ENCODE assay signal across 8 mouse cellular contexts in the genomic region with DNA sequence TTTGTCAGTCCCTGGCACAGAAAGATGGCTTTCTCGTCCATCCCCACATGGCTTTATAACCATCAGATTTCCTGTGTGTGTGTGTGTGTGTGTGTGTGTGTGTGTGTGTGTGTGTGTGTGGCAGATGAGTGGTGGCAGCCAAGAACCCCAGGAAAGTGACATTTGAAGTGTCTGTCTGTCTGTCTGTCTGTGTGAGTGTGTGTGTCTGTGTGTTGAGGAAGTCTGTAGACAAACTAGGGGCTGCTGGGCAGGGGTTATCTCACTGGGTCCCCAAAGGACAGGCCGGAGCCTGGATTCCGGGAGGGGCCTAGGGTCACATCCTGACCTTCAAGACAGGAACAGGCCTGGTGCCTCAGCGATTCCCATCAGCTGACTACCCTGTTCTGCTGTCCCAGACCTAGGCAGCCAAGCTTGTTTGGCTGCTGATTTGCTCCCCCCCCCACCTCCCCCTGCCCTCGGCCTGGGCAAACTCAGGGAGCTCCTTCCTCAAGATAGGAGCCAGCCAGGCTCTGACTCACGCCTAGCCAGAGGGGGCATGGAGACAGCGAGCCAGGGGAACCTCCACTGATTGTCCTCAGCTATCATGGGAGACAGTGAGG. TPM values are rescaled to one million over a fixed set of nuclear protein-coding genes. Genes with fewer than 3 reads are reported as not detected.
A peak's percentile ranks its signal among the peaks of the same experiment; 100 is the strongest.
DNase-seq lines count a peak whose midpoint lies in the region; ATAC-seq and TF ChIP-seq lines count a peak whose summit lies in the region.

No protein-coding gene starts in this region.

- no peak for TF ChIP-seq RAD21 in MEL (IDR thresholded peaks at IDR 0.05; ENCODE audit: low read depth, low read length)

- peak; percentile 48; the same call in 1 of the 2 replicates for ATAC-seq in intestine, embryonic 14.5 days (replicated peaks; ENCODE audit: low FRiP score, low TSS enrichment, low read depth)
- peak; percentile 68 for ATAC-seq in liver, embryonic 16.5 days (ENCODE audit: low read depth)
- no peak for ATAC-seq in cerebellum, adult (ENCODE audit: insufficient number of reproducible peaks, low FRiP score, low TSS enrichment)

- WGBS in intestine, embryonic 14.5 days: 20% methylated on average over 7 of the region's 7 CpGs
- WGBS in liver, embryonic 16.5 days (ENCODE audit: insufficient replicate concordance): 45% methylated on average over 7 of the region's 7 CpGs

- TF ChIP-seq POLR2A in MEL (IDR thresholded peaks at IDR 0.05; ENCODE audit: control insufficient read depth in 1 of 2, insufficient read depth in 1 of 2, low read depth in 1 of 2, low read length in 2 of 2, poor library complexity in 1 of 2): no peak

- TF ChIP-seq CTCF in MEL (IDR thresholded peaks at IDR 0.05 in 2 of 3, conservative IDR thresholded peaks at IDR 0.05 in 1 of 3; ENCODE audit: control insufficient read depth in 1 of 3, insufficient read depth in 1 of 3, low read depth in 2 of 3, low read length in 3 of 3, poor library complexity in 1 of 3, severe bottlenecking in 1 of 3): no peak

- intact Hi-C loops in left cerebral cortex, postnatal 10 days (cut with DNase I): no loop called here

- H3K9ac ChIP-seq in MEL (ENCODE audit: control insufficient read depth, low read depth, low read length, poor library complexity, severe bottlenecking): no peak overlapping the region
- H3K9ac ChIP-seq in intestine, embryonic 14.5 days (ENCODE audit: low read length): no peak overlapping the region
- H3K9ac ChIP-seq in liver, embryonic 16.5 days (ENCODE audit: low read depth, low read length): no peak overlapping the region

- H3K9me3 ChIP-seq in MEL (replicated peaks; ENCODE audit: insufficient read depth, low read length): no peaks in the 10 kb centered on the region
- H3K9me3 ChIP-seq in intestine, embryonic 14.5 days (ENCODE audit: control insufficient read depth, low read length): no peaks in the 10 kb centered on the region
- H3K9me3 ChIP-seq in liver, embryonic 16.5 days (replicated peaks; ENCODE audit: control insufficient read depth, low read length): no peaks in the 10 kb centered on the region

- no peak overlapping the region for H3K4me3 ChIP-seq in MEL (ENCODE audit: control insufficient read depth in 1 of 2, insufficient read depth in 1 of 2, low read depth in 2 of 2, low read length in 2 of 2)
- no peak overlapping the region for H3K4me3 ChIP-seq in intestine, embryonic 14.5 days (ENCODE audit: low read depth, low read length)
- no peak overlapping the region for H3K4me3 ChIP-seq in liver, embryonic 16.5 days (ENCODE audit: low read depth, low read length)

- no peak for TF ChIP-seq EP300 in MEL (IDR thresholded peaks at IDR 0.05; ENCODE audit: low read depth in 1 of 2, low read length in 2 of 2)

- H3K36me3 ChIP-seq in MEL (ENCODE audit: control insufficient read depth in 1 of 2, insufficient read depth in 2 of 2, low read length in 2 of 2): peaks cover 0 to 15% of the 10 kb centered on the region in 2 experiments; a peak in 2 of 4 replicates
- H3K36me3 ChIP-seq in intestine, embryonic 14.5 days (ENCODE audit: control insufficient read depth, insufficient read depth, low read length): peaks cover 7% of the 10 kb centered on the region; the same call in 1 of the 2 replicates
- H3K36me3 ChIP-seq in liver, embryonic 16.5 days (ENCODE audit: control insufficient read depth, insufficient read depth): no peaks in the 10 kb centered on the region

- peak; percentile 43 for DNase-seq in MEL (ENCODE audit: low read depth, low spot score)
- DNase-seq in adrenal gland, postnatal 36 days: peak; percentile 64 to 75
- no peak for DNase-seq in intestine, embryonic 14.5 days (ENCODE audit: low spot score)
- no peak for DNase-seq in left cerebral cortex, postnatal 10 days (ENCODE audit: extremely low spot score in 1 of 2, low spot score in 2 of 2)
- DNase-seq in right cerebral cortex, postnatal 10 days (ENCODE audit: low spot score in 2 of 2): no peak
- no peak for DNase-seq in layer of hippocampus, adult 9-10 months (ENCODE audit: low spot score)

- H3K4me2 ChIP-seq in intestine, embryonic 14.5 days (ENCODE audit: low read length): no peak overlapping the region
- no peak overlapping the region for H3K4me2 ChIP-seq in liver, embryonic 16.5 days (ENCODE audit: low read depth, low read length)

- H3K4me1 ChIP-seq in MEL (ENCODE audit: control insufficient read depth in 1 of 2, insufficient read depth in 2 of 2, low read length in 2 of 2): peaks cover 20 to 30% of the 10 kb centered on the region in 2 experiments
- peaks cover 7% of the 10 kb centered on the region for H3K4me1 ChIP-seq in intestine, embryonic 14.5 days (replicated peaks; ENCODE audit: control insufficient read depth, insufficient read depth, low read length)
- H3K4me1 ChIP-seq in liver, embryonic 16.5 days (ENCODE audit: control insufficient read depth, low read depth, low read length): peaks cover 26% of the 10 kb centered on the region

- no peak overlapping the region for H3K27ac ChIP-seq in MEL (ENCODE audit: control insufficient read depth, low read depth, low read length)
- H3K27ac ChIP-seq in intestine, embryonic 14.5 days (ENCODE audit: low read depth): peak overlapping the region; percentile 44; the same call in 1 of the 2 replicates
- no peak overlapping the region for H3K27ac ChIP-seq in liver, embryonic 16.5 days (ENCODE audit: low read length)

- H3K27me3 ChIP-seq in MEL (ENCODE audit: control insufficient read depth in 1 of 2, insufficient read depth in 2 of 2, low read length in 2 of 2): no peaks in the 10 kb centered on the region
- H3K27me3 ChIP-seq in intestine, embryonic 14.5 days (replicated peaks; ENCODE audit: control insufficient read depth, insufficient read depth, low read length): no peaks in the 10 kb centered on the region
- H3K27me3 ChIP-seq in liver, embryonic 16.5 days (ENCODE audit: control insufficient read depth, insufficient read depth, low read depth, low read length): no peaks in the 10 kb centered on the region

- no peaks in the 10 kb centered on the region for H3K79me2 ChIP-seq in MEL (ENCODE audit: control insufficient read depth, insufficient read depth, low read length, poor library complexity)

TF ChIP-seq in MEL, 35 proteins besides CTCF, POLR2A, EP300 and RAD21:
- TF ChIP-seq MYC (IDR thresholded peaks at IDR 0.05; ENCODE audit: low read depth, low read length) (no peak), HCFC1 (IDR thresholded peaks at IDR 0.05; ENCODE audit: low read depth, low read length) (no peak), SMC3 (IDR thresholded peaks at IDR 0.05; ENCODE audit: low read depth, low read length) (no peak), MAFK (IDR thresholded peaks at IDR 0.05; ENCODE audit: borderline replicate concordance, low read depth, low read length) (no peak), E2F4 (IDR thresholded peaks at IDR 0.05; ENCODE audit: borderline replicate concordance, low read depth, low read length) (no peak), POLR2AphosphoS2 (IDR thresholded peaks at IDR 0.05; ENCODE audit: low read length) (no peak), KAT2A (conservative IDR thresholded peaks at IDR 0.05; ENCODE audit: low read depth, low read length) (no peak), ETS1 (IDR thresholded peaks at IDR 0.05; ENCODE audit: low read depth, low read length) (no peak)
TF ChIP-seq in MEL: peak in this region for 0.

RNA-seq across cellular contexts. Expression of a gene that starts 15.2 kb away (rescaled TPM):
- 0.33 and 0.73 TPM in 2 replicates for total RNA-seq in MEL (2012; rRNA removed)
- polyA plus RNA-seq in MEL (2012; ENCODE audit: insufficient read depth in 1 of 2, insufficient read length in 2 of 2, low read depth in 1 of 2, low replicate concordance in 2 of 2, missing spikeins in 1 of 2): 1 to 10 TPM in 1 of 2 experiments, not detected in 1; 1.0 TPM
- 10 to 100 TPM; 96.0 to 97.8 TPM for total RNA-seq in adrenal gland, postnatal 36 days (2021)
- polyA plus RNA-seq in intestine, embryonic 14.5 days (2014; fragmentation: Nextera tagmentation; extraction: Ambion mirVana): 59.5 and 61.4 TPM in 2 replicates
- 25.9 and 29.3 TPM in 2 replicates for polyA plus RNA-seq in liver, embryonic 16.5 days (2015; fragmentation: Nextera tagmentation; extraction: Ambion mirVana)
- 10 to 100 TPM; 24.9 to 25.2 TPM for total RNA-seq in left cerebral cortex, postnatal 10 days (2021)

RNA-seq across cellular contexts. Expression of a gene that starts 40.0 kb away (rescaled TPM):
- total RNA-seq in MEL (2012; rRNA removed): 0.12 TPM in 1 of 2 replicates, not detected in the other
- under 1 TPM in 1 of 2 experiments, not detected in 1; 0.13 TPM for polyA plus RNA-seq in MEL (2012; ENCODE audit: insufficient read depth in 1 of 2, insufficient read length in 2 of 2, low read depth in 1 of 2, low replicate concordance in 2 of 2, missing spikeins in 1 of 2)
- 10 to 100 TPM; 49.4 to 50.0 TPM for total RNA-seq in adrenal gland, postnatal 36 days (2021)
- 22.8 and 24.6 TPM in 2 replicates for polyA plus RNA-seq in intestine, embryonic 14.5 days (2014; fragmentation: Nextera tagmentation; extraction: Ambion mirVana)
- 3.4 and 7.9 TPM in 2 replicates for polyA plus RNA-seq in liver, embryonic 16.5 days (2015; fragmentation: Nextera tagmentation; extraction: Ambion mirVana)
- 100 to 1,000 TPM; 156 TPM for total RNA-seq in left cerebral cortex, postnatal 10 days (2021)

RNA-seq across cellular contexts. Expression of a gene that starts 42.3 kb away (rescaled TPM):
- total RNA-seq in MEL (2012; rRNA removed): 32.5 and 40.0 TPM in 2 replicates
- polyA plus RNA-seq in MEL (2012; ENCODE audit: insufficient read depth in 1 of 2, insufficient read length in 2 of 2, low read depth in 1 of 2, low replicate concordance in 2 of 2, missing spikeins in 1 of 2): 10 to 100 TPM in 1 of 2 experiments, not detected in 1; 73.9 TPM
- total RNA-seq in adrenal gland, postnatal 36 days (2021): 10 to 100 TPM; 12.8 to 14.9 TPM
- 32.9 and 35.6 TPM in 2 replicates for polyA plus RNA-seq in intestine, embryonic 14.5 days (2014; fragmentation: Nextera tagmentation; extraction: Ambion mirVana)
- polyA plus RNA-seq in liver, embryonic 16.5 days (2015; fragmentation: Nextera tagmentation; extraction: Ambion mirVana): 49.7 and 56.2 TPM in 2 replicates
- 10 to 100 TPM; 11.4 to 14.4 TPM for total RNA-seq in left cerebral cortex, postnatal 10 days (2021)

RNA-seq across cellular contexts. Expression of a gene that starts 51.3 kb away (rescaled TPM):
- total RNA-seq in MEL (2012; rRNA removed): 30.9 and 37.7 TPM in 2 replicates
- polyA plus RNA-seq in MEL (2012; ENCODE audit: insufficient read depth in 1 of 2, insufficient read length in 2 of 2, low read depth in 1 of 2, low replicate concordance in 2 of 2, missing spikeins in 1 of 2): 100 to 1,000 TPM in 1 of 2 experiments, not detected in 1; 125 TPM
- 10 to 100 TPM; 74.7 to 76.3 TPM for total RNA-seq in adrenal gland, postnatal 36 days (2021)
- 83.8 and 85.2 TPM in 2 replicates for polyA plus RNA-seq in intestine, embryonic 14.5 days (2014; fragmentation: Nextera tagmentation; extraction: Ambion mirVana)
- 40.2 and 43.8 TPM in 2 replicates for polyA plus RNA-seq in liver, embryonic 16.5 days (2015; fragmentation: Nextera tagmentation; extraction: Ambion mirVana)
- total RNA-seq in left cerebral cortex, postnatal 10 days (2021): 10 to 100 TPM; 89.3 to 92.5 TPM

RNA-seq across cellular contexts. Expression of a gene that starts 59.2 kb away (rescaled TPM):
- total RNA-seq in MEL (2012; rRNA removed): 0.19 and 0.26 TPM in 2 replicates
- polyA plus RNA-seq in MEL (2012; ENCODE audit: insufficient read depth in 1 of 2, insufficient read length in 2 of 2, low read depth in 1 of 2, low replicate concordance in 2 of 2, missing spikeins in 1 of 2): under 1 TPM in 1 of 2 experiments, not detected in 1; 0.43 TPM
- 10 to 100 TPM; 13.0 to 18.9 TPM for total RNA-seq in adrenal gland, postnatal 36 days (2021)
- 32.5 and 32.7 TPM in 2 replicates for polyA plus RNA-seq in intestine, embryonic 14.5 days (2014; fragmentation: Nextera tagmentation; extraction: Ambion mirVana)
- polyA plus RNA-seq in liver, embryonic 16.5 days (2015; fragmentation: Nextera tagmentation; extraction: Ambion mirVana): 7.1 and 8.6 TPM in 2 replicates
- 10 to 100 TPM; 33.0 to 37.3 TPM for total RNA-seq in left cerebral cortex, postnatal 10 days (2021)

Comparison
In these comparisons a context has a peak if more than half of its experiments do, and no peak if none do; other contexts are left out.
1. DNase-seq: peak in MEL (single experiment) and adrenal gland, postnatal 36 days (2 of 2); none in intestine, embryonic 14.5 days (single experiment), left cerebral cortex, postnatal 10 days (0 of 2), right cerebral cortex, postnatal 10 days (0 of 2) and layer of hippocampus, adult 9-10 months (single experiment).
2. RNA of a gene that starts 15.2 kb away (total RNA-seq): 96.0 to 97.8 TPM in adrenal gland, postnatal 36 days and 24.9 to 25.2 TPM in left cerebral cortex, postnatal 10 days; 0.33 to 0.73 TPM in MEL; every median in the first group is over 10 times any median in the second.
3. RNA of a gene that starts 40.0 kb away (total RNA-seq): 156 TPM in left cerebral cortex, postnatal 10 days and 49.4 to 50.0 TPM in adrenal gland, postnatal 36 days; 0.12 TPM in MEL; every median in the first group is over 10 times any median in the second.